Mouse (Mus musculus): Measurements from ENCODE around the gene Ccdc92b.
"Not testable (repeated sequence)": the region's sequence is repeated elsewhere in the genome, so short reads cannot be mapped to it uniquely, and the experiment has no call there.

The Ccdc92b gene

GRCm38 (mm10) chr11:74619201-74619955, at the start of gene Ccdc92b:
Gene Ccdc92b (plus strand): TSS chr11:74619605.
- peak; percentile 83 to 94 for DNase-seq (ENCODE audit: inconsistent age in 2 of 2, low spot score in 1 of 2)

DNA sequence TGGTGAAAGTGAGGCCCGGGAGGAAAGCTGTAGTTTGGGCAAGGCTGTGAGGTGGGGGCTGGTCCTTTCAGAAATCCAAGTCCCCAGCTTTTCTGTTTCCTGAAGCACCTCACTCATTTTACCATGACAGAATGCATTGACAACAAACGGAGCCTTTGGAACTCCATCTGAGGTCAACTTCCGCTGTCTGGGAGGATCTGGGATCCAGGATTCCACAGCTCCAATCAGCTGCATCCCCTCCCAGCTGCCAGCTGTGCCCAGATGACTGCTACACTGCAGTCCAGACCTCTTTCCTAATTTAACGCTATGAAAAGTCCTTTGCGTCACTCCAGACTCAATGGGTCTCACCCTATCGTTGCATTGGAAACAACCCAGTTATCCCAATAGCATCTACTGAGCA, 49.7 kb upstream of the Ccdc92b start:
- DNase-seq (ENCODE audit: inconsistent age in 2 of 2, low spot score in 1 of 2): no peak

DNA sequence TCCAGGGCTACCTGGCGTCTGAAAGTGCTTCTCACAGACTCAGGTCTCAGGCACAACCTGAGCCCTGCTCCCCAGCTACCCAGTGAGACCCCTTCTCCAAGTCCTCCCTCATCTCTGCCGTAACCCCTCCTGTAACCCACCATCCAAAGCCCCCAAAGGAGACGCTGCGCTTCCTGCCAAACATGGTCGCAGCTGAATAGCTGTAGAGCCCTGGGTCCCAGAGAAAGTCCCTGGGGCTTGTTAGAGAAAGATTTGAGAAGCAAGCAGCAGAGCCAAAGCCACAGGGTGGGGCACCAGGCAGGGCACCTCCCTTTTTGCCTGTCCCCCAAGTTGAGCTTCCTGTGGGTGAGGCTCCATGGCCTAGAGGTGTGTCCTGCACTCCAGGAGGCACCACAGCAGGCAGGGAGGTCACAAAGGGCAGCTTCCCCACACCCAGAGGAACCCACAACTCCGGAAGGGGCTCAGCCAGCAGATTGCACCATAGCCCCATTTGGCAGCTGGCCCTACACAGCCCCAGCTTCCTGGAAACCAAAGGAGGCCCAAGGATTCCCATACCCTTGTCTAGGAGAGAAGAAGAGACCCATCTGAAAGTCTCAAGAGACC, 46.8 kb upstream of the Ccdc92b start:
- DNase-seq (ENCODE audit: inconsistent age in 2 of 2, low spot score in 1 of 2): peak; percentile 28 to 57

DNA sequence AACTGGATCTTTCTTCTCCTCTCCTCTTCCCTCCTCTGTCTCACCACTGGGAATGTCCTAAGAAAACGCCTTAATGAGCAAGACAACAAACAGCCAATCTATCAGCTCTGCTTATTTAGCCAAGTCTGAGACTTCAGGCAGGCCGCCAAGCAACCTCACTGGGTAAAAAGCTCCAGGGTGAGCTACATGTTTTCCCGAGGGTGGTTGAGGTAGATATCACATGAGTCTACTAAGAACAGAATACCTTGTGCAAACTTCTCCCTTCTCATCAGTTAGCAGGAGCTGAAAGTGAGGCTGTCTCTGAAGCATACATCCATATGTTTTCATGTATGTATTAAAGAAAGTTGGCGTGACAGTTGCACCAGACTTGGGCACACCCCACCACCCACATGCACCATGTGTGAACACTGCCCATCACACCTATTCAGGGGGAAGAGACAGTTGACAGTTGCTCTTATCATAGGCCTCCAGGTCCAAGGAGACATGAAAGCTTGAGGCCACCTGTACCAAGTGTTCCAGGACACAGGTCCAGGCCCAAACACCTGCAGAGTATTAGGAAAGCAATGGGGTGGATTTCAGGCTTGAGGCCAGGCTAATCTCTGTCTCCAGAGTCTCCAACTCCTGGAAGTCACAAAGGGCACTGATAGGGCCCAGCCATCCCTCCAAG, 44.5 kb upstream of the Ccdc92b start:
- DNase-seq (ENCODE audit: inconsistent age in 2 of 2, low spot score in 1 of 2): no peak

- DNase-seq (ENCODE audit: inconsistent age in 2 of 2, low spot score in 1 of 2): no peak
Observed at GRCm38 (mm10) chr11:74575940-74576339, 43.5 kb upstream of the Ccdc92b start.

DNA sequence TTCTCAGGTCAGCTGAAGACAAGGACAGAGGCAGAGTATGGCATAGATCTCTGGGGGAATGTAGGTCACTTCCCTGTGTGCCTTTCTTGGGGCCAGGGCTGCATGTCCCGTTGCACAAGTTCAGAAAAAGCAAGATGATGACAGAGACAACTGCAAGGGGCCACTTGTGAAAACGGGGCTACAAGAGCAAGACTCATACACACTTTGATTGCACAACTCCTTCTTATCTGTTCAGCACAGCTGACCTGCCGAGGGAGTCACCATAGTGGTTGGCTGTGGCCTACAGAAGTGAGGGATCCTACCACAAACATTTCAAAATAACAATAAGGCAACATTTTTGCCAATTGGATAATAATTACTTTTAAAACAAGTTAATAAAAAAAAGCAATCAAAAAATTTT, 42.3 kb upstream of the Ccdc92b start:
- DNase-seq (ENCODE audit: inconsistent age in 2 of 2, low spot score in 1 of 2): no peak

- DNase-seq (ENCODE audit: inconsistent age in 2 of 2, low spot score in 1 of 2): not testable (repeated sequence)
Observed at GRCm38 (mm10) chr11:74581333-74581732, 38.1 kb upstream of the Ccdc92b start.

- DNase-seq (ENCODE audit: inconsistent age in 2 of 2, low spot score in 1 of 2): no peak
Observed at GRCm38 (mm10) chr11:74582464-74582863, 36.9 kb upstream of the Ccdc92b start.

GRCm38 (mm10) chr11:74583824-74584349, 35.5 kb upstream of the Ccdc92b start:
- no peak for DNase-seq (ENCODE audit: inconsistent age in 2 of 2, low spot score in 1 of 2)

DNA sequence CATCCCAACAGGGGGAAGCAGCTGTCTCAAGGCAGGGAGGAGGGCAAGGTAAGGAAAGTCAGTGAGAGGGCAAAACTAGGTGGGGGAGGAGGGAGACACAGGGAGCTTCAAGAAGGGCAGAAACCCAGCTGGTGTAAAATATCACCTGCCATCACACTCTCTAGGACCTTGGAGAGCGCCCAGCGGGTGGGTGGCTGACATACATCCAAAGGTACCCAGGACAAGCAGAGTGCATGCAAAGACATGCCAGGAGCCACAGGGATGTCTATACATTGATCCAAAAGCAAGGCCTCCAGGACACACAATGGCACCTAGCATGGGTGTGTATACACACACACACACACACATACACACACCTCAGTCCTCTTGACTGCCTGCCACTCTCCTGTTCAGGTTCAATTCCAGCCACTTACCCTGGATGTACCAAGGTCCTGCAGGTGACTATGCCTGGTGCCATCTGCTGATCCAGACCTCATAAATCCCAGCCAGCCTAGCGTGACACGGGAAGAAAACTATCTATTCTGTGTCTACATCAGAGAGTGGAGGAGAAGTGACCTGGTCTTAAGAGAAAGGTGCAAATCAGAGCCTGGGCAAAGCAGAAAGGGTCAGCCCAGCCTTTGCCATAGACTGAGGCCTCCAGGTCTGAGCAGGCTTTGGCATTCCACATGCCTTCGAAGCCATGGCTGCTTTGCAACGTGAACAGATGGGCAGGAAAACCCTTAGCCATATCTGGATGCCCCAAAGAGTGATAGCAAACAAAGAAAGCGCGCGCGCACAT, 34.3 kb upstream of the Ccdc92b start:
- DNase-seq (ENCODE audit: inconsistent age in 2 of 2, low spot score in 1 of 2): peak; percentile 13 to 41

DNA sequence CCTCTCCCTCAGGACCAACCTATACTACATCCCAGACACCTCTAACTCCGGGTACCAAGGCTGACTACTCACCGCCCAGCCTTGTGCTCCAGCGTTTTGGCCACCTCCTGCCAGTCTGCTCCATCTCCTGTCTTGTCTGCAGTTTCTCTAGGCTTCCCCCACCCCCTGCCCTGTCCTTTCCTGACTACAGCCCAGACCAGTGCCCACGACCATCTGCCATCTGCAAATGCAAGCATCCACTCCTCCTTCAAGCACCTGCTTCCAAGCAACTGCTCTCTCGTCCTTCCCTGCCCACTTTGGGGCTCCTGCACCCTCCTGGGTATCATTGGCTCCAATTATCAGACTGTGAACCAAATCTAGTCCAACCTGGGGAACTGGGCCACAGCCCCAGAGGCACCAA, 33.0 kb upstream of the Ccdc92b start:
- DNase-seq (ENCODE audit: inconsistent age in 2 of 2, low spot score in 1 of 2): no peak

GRCm38 (mm10) chr11:74589401-74590238, 29.8 kb upstream of the Ccdc92b start:
- DNase-seq (ENCODE audit: inconsistent age in 2 of 2, low spot score in 1 of 2): no peak

DNA sequence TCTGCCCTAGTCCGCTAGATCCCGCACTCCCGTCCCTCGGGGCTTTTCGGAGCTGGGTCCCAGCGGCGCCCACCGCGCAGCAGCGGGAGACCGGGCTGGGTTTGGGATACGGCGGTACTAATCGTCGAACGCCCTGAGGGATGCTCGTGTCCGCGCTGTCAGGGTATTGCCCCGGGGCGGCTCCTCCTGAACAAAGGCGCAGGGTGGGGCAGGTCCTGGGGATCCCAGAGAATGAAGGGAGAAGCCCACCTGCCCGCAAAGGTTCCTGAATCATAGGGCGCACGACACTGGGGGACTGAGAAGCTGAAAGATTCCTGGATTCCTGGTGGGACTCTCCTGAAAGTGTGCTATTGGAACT, 29.2 kb upstream of the Ccdc92b start:
- no peak for DNase-seq (ENCODE audit: inconsistent age in 2 of 2, low spot score in 1 of 2)

- no peak for DNase-seq (ENCODE audit: inconsistent age in 2 of 2, low spot score in 1 of 2)
Observed at GRCm38 (mm10) chr11:74590691-74591090, 28.7 kb upstream of the Ccdc92b start.

- DNase-seq (ENCODE audit: inconsistent age in 2 of 2, low spot score in 1 of 2): no peak
Observed at GRCm38 (mm10) chr11:74592246-74592645, 27.2 kb upstream of the Ccdc92b start.

- DNase-seq (ENCODE audit: inconsistent age in 2 of 2, low spot score in 1 of 2): no peak
Observed at GRCm38 (mm10) chr11:74597283-74597989, 22.0 kb upstream of the Ccdc92b start.

DNA sequence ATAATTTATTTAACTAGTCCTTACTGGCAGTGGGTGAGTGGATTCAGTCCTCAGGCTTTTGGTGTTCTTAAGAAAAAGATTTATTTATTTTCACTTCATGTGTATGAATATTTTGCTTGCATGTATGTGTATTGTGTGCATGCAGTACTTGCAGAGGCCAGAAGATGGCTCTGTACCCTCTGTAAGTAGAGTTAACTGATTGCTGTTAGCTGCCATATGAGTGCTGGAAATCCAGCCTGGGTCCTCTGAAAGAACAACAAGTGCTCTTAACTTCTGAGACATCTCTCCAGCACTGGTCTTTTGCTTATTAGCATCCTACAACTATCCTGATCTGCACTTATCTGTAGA, 21.4 kb upstream of the Ccdc92b start:
- DNase-seq (ENCODE audit: inconsistent age in 2 of 2, low spot score in 1 of 2): no peak

- DNase-seq (ENCODE audit: inconsistent age in 2 of 2, low spot score in 1 of 2): no peak
Observed at GRCm38 (mm10) chr11:74602286-74602685, 17.1 kb upstream of the Ccdc92b start.

DNA sequence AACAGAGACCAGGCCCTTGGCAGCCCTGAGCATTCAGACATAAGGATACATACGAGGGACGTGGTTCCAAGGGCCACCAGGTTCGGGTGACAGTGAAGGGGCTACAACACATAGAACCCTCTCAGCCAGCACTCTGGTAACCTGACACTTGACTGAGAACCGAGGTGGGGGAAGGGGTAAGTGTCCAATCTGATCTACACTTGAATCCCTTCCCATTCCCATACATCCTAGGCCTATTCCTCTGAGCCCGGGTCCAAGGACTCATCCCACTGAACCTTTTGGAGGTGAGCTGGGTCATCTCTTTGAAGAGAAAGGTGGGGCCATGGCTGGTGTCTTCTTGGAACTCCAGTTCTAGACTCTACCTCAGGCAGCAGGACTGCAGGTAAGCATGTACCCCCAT, 9.3 kb upstream of the Ccdc92b start:
- no peak for DNase-seq (ENCODE audit: inconsistent age in 2 of 2, low spot score in 1 of 2)

Data from adrenal gland, adult (tissue).